Mouse (Mus musculus): ENCODE results near the gene D6Ertd527e. TPM values are rescaled to one million over a fixed set of nuclear protein-coding genes. Genes with fewer than 3 reads are reported as not detected.

Gene D6Ertd527e
- polyA plus RNA-seq (2012) = 0.05 and 0.09 TPM in 2 replicates

DNA sequence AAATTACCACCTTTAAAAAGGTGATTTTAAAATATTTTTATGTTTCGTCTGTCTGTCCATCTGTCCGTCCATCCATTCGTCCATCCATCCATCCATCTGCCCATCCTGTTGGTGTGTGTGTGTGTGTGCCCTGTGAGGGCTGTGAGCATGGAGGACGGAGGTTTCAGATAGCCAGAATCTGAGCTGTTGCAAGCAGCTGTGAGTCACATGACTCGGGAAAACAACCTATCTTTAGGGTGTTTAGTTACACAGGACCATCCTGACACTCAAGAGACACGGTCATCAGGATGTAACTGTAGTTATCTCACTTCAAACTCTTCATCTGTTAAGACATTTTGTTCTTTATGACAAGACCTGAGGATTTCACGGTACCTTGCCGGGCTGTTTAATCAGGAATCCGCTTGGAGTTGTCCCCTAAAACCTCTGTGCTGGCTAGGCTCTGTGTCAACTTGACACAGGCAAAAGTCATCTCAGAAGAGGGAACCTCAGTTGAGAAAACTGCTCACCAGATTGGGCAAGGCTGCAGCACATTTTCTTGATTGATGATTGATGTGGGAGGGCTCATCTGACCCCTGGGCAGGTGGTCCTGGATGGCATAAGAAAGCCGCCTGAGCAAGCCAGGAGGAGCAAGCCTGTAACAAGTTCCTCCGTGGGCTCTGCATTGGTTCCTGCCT is at the start of gene D6Ertd527e:
D6Ertd527e (plus strand) TSS at position 624 of the 674 bp plus-strand sequence.
- no peak for TF ChIP-seq GATA1 (IDR thresholded peaks at IDR 0.05; ENCODE audit: low read length)

DNA sequence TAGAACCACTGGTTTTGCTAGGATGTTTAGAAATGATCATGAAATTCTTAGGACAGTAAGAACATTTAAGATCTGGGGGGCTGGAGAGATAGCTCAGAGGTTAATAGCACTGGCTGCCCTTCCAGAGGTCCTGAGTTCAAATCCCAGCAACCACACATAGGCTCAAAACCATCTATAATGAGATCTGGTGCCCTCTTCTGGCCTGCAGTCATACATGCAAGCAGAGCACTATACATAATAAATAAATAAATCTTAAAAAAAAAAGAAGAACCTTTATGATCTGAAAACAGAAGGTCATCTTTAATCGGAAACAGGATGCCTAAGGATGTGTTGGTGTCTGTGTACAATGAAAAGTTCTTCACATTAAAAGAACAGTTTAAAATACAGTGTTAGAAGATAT is 44.8 kb upstream of the D6Ertd527e start:
- no peak for TF ChIP-seq GATA1 (IDR thresholded peaks at IDR 0.05; ENCODE audit: low read length)

DNA sequence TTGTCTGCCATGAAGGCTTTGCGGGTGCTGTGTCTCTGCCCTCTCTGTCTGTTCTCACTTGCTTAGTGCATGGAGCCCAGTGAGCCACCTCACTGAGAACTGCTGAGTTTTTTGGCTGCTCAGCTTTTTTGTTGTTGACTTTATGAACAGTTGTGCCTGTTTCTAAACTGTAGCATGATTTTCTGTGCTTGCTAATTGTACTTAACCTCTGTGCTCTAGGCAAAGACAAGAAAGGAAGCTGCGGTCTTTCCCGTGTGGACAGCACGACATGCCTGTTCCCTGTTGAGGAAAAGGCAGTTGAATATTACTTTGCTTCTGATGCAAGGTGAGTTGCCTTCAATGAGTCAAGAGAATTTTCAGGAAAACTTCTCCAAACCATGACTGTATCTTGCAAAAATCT is 41.0 kb upstream of the D6Ertd527e start:
- no peak for TF ChIP-seq GATA1 (IDR thresholded peaks at IDR 0.05; ENCODE audit: low read length)

DNA sequence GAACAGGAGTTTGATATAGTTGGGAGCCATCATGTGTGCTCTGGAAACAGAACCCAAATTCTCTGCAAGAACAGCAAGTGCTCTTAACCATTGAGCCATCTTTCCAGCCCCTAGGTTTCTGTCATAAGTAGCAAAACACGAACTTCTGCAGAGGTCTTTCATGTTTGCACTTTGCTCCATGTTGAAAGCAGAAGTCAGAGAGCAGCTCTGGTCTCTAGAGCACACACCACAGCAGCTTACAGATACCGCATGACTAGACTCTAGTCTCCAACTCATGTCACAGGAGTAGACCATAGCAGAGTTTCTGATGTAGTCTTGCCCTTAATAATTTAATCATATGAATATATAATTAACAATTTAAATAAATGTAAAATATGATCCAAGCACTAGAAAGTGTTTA is 36.3 kb upstream of the D6Ertd527e start:
- no peak for TF ChIP-seq GATA1 (IDR thresholded peaks at IDR 0.05; ENCODE audit: low read length)

DNA sequence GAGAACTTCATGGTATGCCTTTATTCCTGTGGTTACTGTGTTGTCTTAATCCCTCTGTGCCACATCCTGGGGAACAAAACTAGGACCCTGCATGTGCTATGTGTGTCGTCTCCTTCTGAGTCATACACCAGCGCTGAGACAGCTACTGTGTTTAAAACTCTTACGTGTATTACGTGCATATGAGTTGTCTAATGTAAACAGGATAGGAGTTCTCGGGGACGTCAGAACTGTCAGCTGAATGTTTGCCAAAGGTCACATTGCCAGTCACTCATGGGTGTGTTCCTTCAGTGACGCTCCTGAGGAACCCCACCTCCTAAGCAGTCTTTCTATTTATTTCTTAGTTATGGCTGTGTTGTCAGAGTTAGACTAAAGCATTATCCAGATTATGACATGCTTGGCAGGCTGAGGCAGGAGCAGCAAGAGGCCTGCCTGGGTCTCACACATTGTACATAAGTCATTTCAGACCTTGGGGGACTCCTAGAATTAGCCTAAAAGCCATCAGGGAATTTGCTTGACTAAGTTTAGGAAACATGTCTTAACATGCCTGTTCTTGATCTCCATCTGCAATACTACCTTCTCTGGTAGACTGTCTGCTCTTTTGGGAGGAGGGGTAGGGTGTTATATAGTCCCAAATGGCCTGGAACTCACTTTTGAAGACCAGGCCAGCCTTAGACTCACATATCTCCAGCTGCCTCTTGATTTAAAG is 35.2 kb upstream of the D6Ertd527e start:
- no peak for TF ChIP-seq GATA1 (IDR thresholded peaks at IDR 0.05; ENCODE audit: low read length)

DNA sequence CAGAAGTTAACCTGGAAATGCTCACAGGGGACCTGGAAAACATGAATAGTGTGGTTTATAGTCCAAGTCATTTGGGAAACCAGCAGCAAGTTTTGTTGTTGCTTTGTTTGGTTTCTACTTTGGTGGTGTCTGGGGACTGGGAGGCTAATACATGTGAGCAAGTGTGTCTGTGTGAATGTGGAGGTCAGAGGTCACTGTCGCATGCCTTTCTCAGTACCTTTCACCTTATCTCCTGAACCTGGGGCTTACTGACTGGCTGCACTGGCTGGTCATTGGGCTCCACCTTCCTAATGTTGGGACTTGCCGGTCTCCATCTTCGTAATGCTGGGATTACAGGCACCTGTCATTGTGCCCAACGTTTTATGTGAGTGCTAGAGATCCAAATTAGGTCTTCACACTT is 33.9 kb upstream of the D6Ertd527e start:
- no peak for TF ChIP-seq GATA1 (IDR thresholded peaks at IDR 0.05; ENCODE audit: low read length)

DNA sequence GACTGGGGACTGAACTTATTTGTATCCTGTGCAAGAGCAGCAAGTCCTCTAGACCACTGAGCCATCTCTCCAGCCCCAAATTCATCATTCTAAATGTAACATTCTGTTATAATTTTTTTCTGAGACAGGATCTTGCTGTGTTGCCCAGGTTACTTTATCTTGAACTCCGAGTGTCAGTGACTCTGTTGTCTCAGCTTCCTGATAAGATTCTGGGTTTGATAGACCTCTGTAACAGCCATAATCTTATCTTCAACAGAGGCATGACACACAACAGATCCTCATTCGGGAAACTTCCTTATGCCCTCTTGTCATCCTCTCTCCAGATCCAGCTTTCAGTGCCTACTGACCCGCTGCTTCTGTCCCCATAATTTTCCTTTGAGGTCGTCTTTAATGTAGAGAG is 31.8 kb upstream of the D6Ertd527e start:
- TF ChIP-seq GATA1 (IDR thresholded peaks at IDR 0.05; ENCODE audit: low read length) = peak; percentile 91

DNA sequence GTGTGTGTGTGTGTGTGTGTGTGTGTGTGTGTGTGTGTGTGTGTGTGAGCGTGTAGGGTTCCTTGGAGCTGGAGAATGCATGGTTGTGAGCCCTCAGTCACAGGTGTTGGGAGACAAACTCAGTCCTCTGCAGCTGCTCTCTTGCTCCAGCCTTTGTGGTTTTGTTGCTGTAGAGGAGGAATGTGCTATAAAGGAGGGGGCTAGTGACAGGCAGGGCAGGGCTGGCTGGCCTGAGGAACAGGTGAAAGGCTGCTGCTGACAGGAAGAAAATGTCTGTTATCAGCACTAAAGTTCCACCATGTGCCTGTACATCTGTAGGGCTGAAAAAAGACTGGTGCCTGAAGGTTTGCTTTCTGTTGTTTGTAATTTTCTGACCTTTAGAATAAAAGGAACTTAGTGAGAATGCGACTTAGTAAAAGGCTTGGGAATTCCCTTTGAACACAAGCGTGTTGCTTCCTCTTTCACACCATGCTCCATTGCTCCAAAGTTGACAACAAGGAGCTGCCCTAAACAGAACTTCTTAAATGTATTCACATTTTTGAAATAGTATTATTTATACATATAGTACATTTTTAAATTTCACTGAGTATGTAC is 29.4 kb upstream of the D6Ertd527e start:
- TF ChIP-seq GATA1 (IDR thresholded peaks at IDR 0.05; ENCODE audit: low read length) = no peak

DNA sequence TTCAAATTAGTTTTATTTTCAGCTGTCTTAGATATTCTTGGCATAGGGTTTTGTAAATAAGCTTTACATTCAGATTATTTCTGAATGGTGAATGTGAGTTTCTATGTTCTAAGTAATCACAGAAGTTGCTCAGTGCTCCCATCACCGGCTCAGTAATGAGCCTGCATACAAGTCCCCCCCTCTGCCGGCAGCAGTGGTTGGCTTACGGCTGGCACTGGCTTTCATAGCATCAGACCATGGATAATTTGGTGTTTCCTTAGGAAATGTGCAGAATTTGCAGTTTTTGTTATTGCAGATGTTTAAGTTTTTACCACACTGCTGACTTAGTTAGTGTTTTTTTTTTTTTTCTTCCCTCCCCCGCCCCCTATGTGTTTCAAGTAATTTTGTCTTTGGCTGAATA is 25.1 kb upstream of the D6Ertd527e start:
- no peak for TF ChIP-seq GATA1 (IDR thresholded peaks at IDR 0.05; ENCODE audit: low read length)

DNA sequence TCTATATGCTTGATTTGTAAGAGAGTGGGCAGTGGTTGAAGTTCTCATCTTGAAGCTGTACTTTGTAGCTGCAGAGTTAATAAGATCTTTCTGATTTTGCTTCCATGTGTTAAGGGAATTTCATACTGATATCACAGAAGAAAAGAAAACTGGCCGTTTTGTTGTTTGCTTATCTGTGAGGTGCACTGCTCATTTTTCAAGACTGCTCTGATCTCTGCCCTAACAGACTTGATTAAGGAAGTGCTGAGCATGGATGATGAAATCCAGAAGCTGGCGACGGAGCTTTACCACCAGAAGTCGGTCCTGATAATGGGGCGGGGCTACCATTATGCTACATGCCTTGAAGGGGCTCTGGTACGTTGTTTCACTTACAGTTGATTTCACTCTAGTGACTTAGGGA is 19.5 kb upstream of the D6Ertd527e start:
- TF ChIP-seq GATA1 (IDR thresholded peaks at IDR 0.05; ENCODE audit: low read length) = peak; percentile 97

DNA sequence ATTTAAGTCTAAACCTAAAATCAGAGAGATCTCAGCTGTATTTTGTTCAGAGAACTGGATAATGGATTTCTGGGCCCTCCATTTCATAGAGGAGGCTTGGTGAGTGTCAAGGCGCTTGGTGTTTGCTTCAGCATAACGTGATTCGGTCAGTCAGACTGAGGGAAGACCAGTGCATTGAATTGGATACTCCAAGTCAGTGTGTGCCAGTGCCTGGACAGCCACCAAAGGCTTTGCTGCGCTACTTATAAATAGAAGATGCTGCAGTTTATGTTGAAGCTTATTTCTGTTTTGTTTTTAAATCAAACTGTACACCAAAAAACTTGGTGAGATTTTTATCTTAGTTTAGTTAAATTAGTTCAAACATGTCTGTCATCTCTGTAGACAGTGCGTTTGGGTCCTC is 16.2 kb upstream of the D6Ertd527e start:
- no peak for TF ChIP-seq GATA1 (IDR thresholded peaks at IDR 0.05; ENCODE audit: low read length)

DNA sequence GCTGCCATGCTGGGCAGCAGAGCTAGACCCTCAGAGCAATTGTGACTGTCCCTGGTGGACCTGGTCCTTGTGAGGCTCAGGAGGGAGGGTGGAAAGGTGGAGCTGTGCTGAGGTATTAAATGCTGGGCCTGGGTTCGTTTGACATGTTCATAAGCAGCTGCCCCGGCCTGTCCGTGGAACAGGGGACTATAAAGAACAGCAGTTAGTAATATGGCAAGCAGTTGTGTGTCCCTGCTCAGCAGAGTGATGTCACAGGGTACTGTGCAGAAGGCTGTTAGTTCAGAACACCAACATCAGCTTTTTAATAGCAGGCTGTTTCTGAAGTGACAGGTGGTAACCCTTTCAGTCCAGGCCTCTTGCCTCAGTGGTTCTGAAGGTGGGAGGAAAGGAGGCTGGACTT is 13.7 kb upstream of the D6Ertd527e start:
- TF ChIP-seq GATA1 (IDR thresholded peaks at IDR 0.05; ENCODE audit: low read length) = no peak

DNA sequence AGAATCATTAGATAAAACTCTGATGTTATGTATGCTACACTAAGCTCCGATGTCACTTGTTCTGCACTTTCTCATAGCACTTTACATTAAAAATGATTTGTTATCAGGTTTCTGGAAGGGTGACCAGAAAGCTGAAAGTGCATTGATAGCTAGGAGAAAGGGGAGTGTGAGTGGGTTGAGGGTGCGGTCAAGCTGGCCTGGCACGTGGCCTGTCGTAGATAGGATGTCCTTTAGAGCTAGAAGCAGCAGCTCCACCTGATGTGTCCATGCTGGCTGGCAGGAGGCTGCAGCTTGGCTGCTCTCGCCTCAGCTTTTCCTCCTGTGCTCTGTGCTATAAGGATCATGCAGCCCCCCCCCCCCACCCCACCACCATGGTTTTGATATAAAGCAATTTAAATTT is 12.1 kb upstream of the D6Ertd527e start:
- no peak for TF ChIP-seq GATA1 (IDR thresholded peaks at IDR 0.05; ENCODE audit: low read length)

DNA sequence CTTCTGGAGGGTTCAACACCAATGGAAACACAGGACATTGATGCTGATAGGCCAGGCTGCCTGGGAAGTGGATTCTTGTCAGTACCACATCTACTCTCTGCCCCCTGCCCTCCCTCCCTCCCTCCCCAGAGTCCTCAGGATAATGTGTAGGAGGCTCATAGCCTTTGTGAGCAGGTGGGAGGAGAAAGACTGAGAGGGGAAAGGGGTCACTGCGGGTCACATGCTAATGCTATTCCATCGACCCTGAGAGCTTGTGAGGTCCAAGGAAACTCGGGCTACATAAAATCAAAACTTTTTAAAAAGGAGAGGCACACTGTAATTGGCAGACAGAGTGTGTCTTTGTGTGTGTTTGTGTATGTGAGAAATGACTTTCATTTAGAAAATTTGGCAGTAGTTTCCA is 5.3 kb upstream of the D6Ertd527e start:
- TF ChIP-seq GATA1 (IDR thresholded peaks at IDR 0.05; ENCODE audit: low read length) = no peak

DNA sequence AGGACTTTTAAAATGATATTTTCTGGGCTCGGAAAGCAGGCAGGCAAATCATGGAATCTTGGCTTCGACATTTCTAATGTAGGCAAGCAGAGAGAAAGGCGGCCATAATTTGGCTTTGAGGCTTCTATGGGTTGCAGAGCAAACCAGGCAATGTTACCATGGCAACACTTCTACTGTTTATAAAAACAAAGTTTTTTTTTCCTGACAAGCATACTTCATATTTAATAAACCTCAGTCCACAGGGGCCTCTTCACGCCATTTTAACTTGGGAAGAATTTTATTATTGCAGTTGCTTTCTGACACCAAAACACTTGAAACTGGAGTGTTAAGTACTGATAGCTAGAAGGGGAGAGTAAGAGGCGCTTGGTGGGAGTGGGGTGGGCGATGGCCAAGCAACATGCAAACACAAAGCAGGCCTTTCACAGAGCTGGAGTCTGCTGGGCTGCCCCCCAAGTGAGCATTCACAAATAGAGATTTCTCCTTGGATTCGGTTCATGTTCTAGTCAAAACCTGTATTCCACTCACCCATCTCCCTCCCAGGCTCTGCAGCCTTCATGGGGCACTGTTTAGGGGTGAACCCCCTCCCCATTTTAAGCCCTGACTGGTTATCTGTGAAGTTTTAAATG is 4.8 kb upstream of the D6Ertd527e start:
- TF ChIP-seq GATA1 (IDR thresholded peaks at IDR 0.05; ENCODE audit: low read length) = no peak

DNA sequence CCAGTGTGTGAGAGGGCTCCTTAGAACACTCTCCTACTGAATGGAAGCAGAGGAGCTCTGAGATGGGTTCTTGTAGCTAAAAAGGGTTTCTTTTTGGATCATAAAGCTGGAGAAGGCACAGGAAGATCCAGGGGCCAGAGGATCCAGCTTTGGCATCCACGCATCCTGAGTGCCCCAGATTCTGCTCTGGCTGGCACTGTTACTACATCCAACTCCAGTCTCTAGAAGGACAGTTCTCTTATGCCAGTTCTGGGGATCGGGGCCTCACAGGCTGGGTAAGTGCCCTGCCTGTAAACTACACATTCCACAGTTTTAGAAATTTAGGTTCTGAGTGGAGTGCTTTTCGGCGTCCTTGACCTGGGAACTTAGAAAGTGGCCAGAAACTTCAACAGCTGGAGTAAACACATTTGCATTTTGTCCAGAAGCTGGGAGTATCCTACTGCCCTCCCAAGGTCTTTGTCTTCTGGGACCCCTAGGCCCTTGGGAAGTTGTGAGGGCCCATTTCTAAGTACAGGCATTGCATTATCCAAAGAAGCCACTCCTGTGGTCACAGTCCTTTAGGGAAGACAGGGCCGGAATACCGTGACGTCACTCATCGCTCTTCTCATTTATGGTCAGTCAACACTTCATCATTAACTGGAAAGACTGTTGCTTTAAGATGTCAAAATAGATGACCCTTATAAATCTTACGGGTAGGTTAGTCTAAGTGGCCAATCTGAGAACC is 4.1 kb upstream of the D6Ertd527e start:
- no peak for TF ChIP-seq GATA1 (IDR thresholded peaks at IDR 0.05; ENCODE audit: low read length)
